Mouse (Mus musculus) gastrocnemius, adult 8-10 months (tissue): ENCODE results near the gene Gm7361. TPM values are rescaled to one million over a fixed set of nuclear protein-coding genes. Genes with fewer than 3 reads are reported as not detected.
"Not testable (repeated sequence)": the region's sequence is repeated elsewhere in the genome, so short reads cannot be mapped to it uniquely, and the experiment has no call there.

Experiments
- DNase-seq, 2 experiments: peaks; one replicate each; pipeline ENCODE4 v3.0.0; 2022; ENCODE audit warnings: low spot score in 2 of 2
- total RNA-seq, 4 experiments: library from RNA; stranded (reverse); gene quantifications; 2 replicates each; pipeline ENCODE4 v1.2.4; 2022

Gene Gm7361
- total RNA-seq = not detected

- DNase-seq = not testable (repeated sequence)
Observed at GRCm38 (mm10) chr5:26257391-26257790, at the start of gene Gm7361. Gene Gm7361 (plus strand): TSS chr5:26257691.

- DNase-seq = no peak
Observed at GRCm38 (mm10) chr5:26211030-26211429, 46.5 kb upstream of the Gm7361 start.

- DNase-seq = no peak
Observed at GRCm38 (mm10) chr5:26222076-26222475, 35.4 kb upstream of the Gm7361 start.

- DNase-seq = not testable (repeated sequence)
Observed at GRCm38 (mm10) chr5:26266656-26267055, 9.2 kb downstream of the Gm7361 start.

- no peak for DNase-seq
Observed at GRCm38 (mm10) chr5:26280361-26280760, 22.9 kb downstream of the Gm7361 start.

GRCm38 (mm10) chr5:26281717-26282116 is 24.2 kb downstream of the Gm7361 start:
- no peak for DNase-seq

- no peak for DNase-seq
Observed at GRCm38 (mm10) chr5:26282282-26282681, 24.8 kb downstream of the Gm7361 start.

- no peak for DNase-seq
Observed at GRCm38 (mm10) chr5:26283399-26283798, 25.9 kb downstream of the Gm7361 start.

GRCm38 (mm10) chr5:26291621-26292020 is 34.1 kb downstream of the Gm7361 start:
- DNase-seq = no peak

GRCm38 (mm10) chr5:26293258-26293657 is 35.8 kb downstream of the Gm7361 start:
- DNase-seq = no peak

Other genes with a start within 250 kb of the Gm7361 start
- gene Gm5862, start 234.8 kb upstream of the Gm7361 start, total RNA-seq = not detected
- gene Speer4a, start 218.1 kb upstream of the Gm7361 start, total RNA-seq = not detected
- gene Gm7347, start 199.1 kb upstream of the Gm7361 start, total RNA-seq = not detected
- not detected for gene Gm10471, start 168.4 kb upstream of the Gm7361 start, total RNA-seq
- not detected for gene 5031410I06Rik, start 152.3 kb upstream of the Gm7361 start, total RNA-seq
- not detected for gene Gm10220, start 136.3 kb upstream of the Gm7361 start, total RNA-seq